Mouse (Mus musculus) liver, embryonic 14.5 days (tissue): ENCODE data around the gene Pbx4. TPM values are rescaled to one million over a fixed set of nuclear protein-coding genes. Genes with fewer than 3 reads are reported as not detected.

ENCODE experiments used
- ATAC-seq: fragments of 200-750 bp; cut with Nextera tagmentation; 2 replicates; pipeline ENCODE4 v1.8.0; 2017; ENCODE audit warnings: moderate number of reproducible peaks, mild to moderate bottlenecking, moderate library complexity; ENCODE audit not compliant: insufficient read depth
- DNase-seq, 3 experiments: peaks; one replicate each; pipeline ENCODE4 v3.0.0-alpha.2; 2012 to 2013; ENCODE audit warnings: low read depth in 3 of 3, low spot score in 3 of 3
- H3K27ac ChIP-seq: fragments of 300-500 bp; sonication (generic); 2 replicates; pipeline ENCODE4 v1.5.1; 2014; ENCODE audit warnings: moderate library complexity, mild to moderate bottlenecking, control low read depth, inconsistent platforms
- H3K27me3 ChIP-seq: fragments of 300-500 bp; sonication (generic); 2 replicates; pipeline ENCODE4 v1.6.1; 2014; ENCODE audit warnings: mild to moderate bottlenecking, low read length, moderate library complexity; ENCODE audit not compliant: control insufficient read depth, insufficient read depth
- H3K36me3 ChIP-seq: fragments of 300-500 bp; sonication (generic); replicated peaks from 2 replicates; pipeline ENCODE4 v1.6.1; 2014; ENCODE audit warnings: low read depth; ENCODE audit not compliant: control insufficient read depth, insufficient read depth
- H3K4me1 ChIP-seq, 2 experiments: fragments of 200-500 bp in 1 of 2; fragments of 300-500 bp in 1 of 2; sonication (generic) in 1 of 2; replicated peaks; 2 replicates each; pipeline ENCODE4 v1.6.1; 2012 to 2014; ENCODE audit warnings: antibody characterized with exemption in 1 of 2, inconsistent platforms in 1 of 2, low read length in 1 of 2; ENCODE audit not compliant: control insufficient read depth in 2 of 2, insufficient read depth in 2 of 2
- H3K4me2 ChIP-seq: fragments of 300-500 bp; sonication (generic); 2 replicates; pipeline ENCODE4 v1.6.1; 2014; ENCODE audit warnings: low read depth, mild to moderate bottlenecking, control low read depth, moderate library complexity
- H3K4me3 ChIP-seq, 2 experiments: fragments of 200-500 bp in 1 of 2; fragments of 300-500 bp in 1 of 2; sonication (generic) in 1 of 2; 2 replicates each; pipeline ENCODE4 v1.5.1; 2012 to 2014; ENCODE audit warnings: low read depth in 2 of 2, low read length in 2 of 2, mild to moderate bottlenecking in 2 of 2, control low read depth in 1 of 2, inconsistent platforms in 1 of 2, moderate library complexity in 1 of 2; ENCODE audit not compliant: insufficient read depth in 1 of 2
- H3K9ac ChIP-seq: fragments of 300-500 bp; sonication (generic); replicated peaks from 2 replicates; pipeline ENCODE4 v1.6.1; 2014; ENCODE audit warnings: mild to moderate bottlenecking, control low read depth, moderate library complexity
- H3K9me3 ChIP-seq: fragments of 300-500 bp; sonication (generic); 2 replicates; pipeline ENCODE4 v1.6.1; 2016; ENCODE audit warnings: low read length, mixed read lengths; ENCODE audit not compliant: control insufficient read depth
- CTCF ChIP-seq: IDR thresholded peaks from 2 replicates; pipeline ENCODE4 v1.5.1; 2016; ENCODE audit warnings: antibody characterized with exemption, low read depth, control low read depth
- EP300 ChIP-seq: IDR thresholded peaks from 2 replicates; pipeline ENCODE4 v1.6.1; 2016; ENCODE audit warnings: antibody characterized with exemption, low read depth
- WGBS: fragments of 180-500 bp; shearing (Covaris S2); extraction: QIAGEN DNeasy Blood & Tissue Kit; methylation state at CpG from one replicate; pipeline ENCODE4 v1.1.7; 2014; ENCODE audit not compliant: insufficient replicate concordance; 5-methylcytosine and 5-hydroxymethylcytosine counted together
- polyA plus RNA-seq, 2 experiments: library from polyadenylated mRNA; depleted of rRNA in 1 of 2; stranded (reverse) in 1 of 2; unstranded in 1 of 2; fragments of >200 nt; fragmentation: Nextera tagmentation in 1 of 2; extraction: Ambion mirVana in 1 of 2; gene quantifications; 2 replicates each; pipeline versions ENCODE4 v1.2.1 to v1.2.3; 2012 to 2014

The Pbx4 gene
- polyA plus RNA-seq, 2 experiments = 1.7 to 2.5 TPM

- TF ChIP-seq EP300 = no peak
- no peak for TF ChIP-seq CTCF
- H3K27ac ChIP-seq = no peak overlapping the region
- no peak for ATAC-seq
Observed at GRCm38 (mm10) chr8:69906260-69906659, 74.0 kb downstream of the Pbx4 start.

GRCm38 (mm10) chr8:69907106-69907505 lies 74.8 kb downstream of the Pbx4 start:
- Histone ChIP-seq H3K4me3 (no peak overlapping the region), H3K36me3 (peaks cover 25% of the 10 kb centered on the region), H3K27ac (no peak overlapping the region), H3K4me1 (peaks cover 4 to 5% of the 10 kb centered on the region in 2 experiments; a peak in 2 of 4 replicates), H3K27me3 (no peaks in the 10 kb centered on the region), H3K9me3 (no peaks in the 10 kb centered on the region), H3K4me2 (no peak overlapping the region), H3K9ac (no peak overlapping the region)
- TF ChIP-seq CTCF (no peak), EP300 (no peak)
- 79% methylated on average over 2 of the region's 2 CpGs for WGBS
- DNase-seq (no peak), ATAC-seq (no peak)

More at GRCm38 (mm10) chr8:69906260-69906659, 74.0 kb downstream of the Pbx4 start:
- Histone ChIP-seq H3K27me3 (no peaks in the 10 kb centered on the region), H3K36me3 (peaks cover 17% of the 10 kb centered on the region), H3K4me2 (no peak overlapping the region), H3K4me1 (peaks cover 4 to 5% of the 10 kb centered on the region in 2 experiments; a peak in 2 of 4 replicates), H3K4me3 (no peak overlapping the region), H3K9me3 (no peaks in the 10 kb centered on the region), H3K9ac (no peak overlapping the region)
- 82% methylated on average over 2 of the region's 2 CpGs for WGBS
- no peak for DNase-seq

- H3K27ac ChIP-seq = no peak overlapping the region
- ATAC-seq = no peak
- no peaks in the 10 kb centered on the region for H3K27me3 ChIP-seq
- DNase-seq = no peak
- no peaks in the 10 kb centered on the region for H3K4me1 ChIP-seq
- H3K9me3 ChIP-seq = no peaks in the 10 kb centered on the region
- no peak overlapping the region for H3K4me2 ChIP-seq
- peaks cover 65% of the 10 kb centered on the region for H3K36me3 ChIP-seq
- H3K9ac ChIP-seq = no peak overlapping the region
- H3K4me3 ChIP-seq = no peak overlapping the region
- TF ChIP-seq EP300 (no peak), CTCF (no peak)
- 86% methylated on average over 13 of the region's 13 CpGs for WGBS
Observed at GRCm38 (mm10) chr8:69911917-69912316, 79.6 kb downstream of the Pbx4 start.

DNA sequence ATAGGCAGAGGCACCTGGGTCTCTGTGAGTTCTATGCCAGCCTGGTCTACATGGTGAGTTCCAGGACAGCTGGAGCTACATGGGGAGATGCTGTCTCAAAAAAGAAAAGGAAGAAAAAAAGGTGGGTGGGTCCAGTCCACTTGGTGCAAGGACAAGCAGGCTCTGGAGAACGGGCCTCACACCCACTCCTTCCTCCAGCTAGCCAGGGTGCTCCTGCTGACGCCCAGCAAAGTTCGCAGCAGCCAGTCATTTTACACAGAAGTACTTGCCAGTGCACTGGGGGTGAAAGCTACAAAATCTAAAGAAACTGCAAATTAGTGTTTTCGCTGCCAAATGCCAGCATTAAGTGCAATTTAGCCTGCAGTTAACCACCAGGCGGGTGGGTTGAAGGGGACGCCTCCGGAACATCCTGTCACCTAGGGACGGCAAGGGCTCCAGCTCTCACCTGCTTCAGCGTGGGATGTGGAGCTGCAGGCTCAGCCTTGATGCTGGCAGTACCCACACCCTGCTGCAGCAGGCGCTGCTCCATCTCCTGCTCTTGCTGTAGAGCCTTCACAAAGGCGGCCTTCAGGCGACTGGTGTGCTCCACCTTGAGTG lies 80.3 kb downstream of the Pbx4 start:
- DNase-seq = no peak
- Histone ChIP-seq H3K27me3 (no peaks in the 10 kb centered on the region), H3K9ac (no peak overlapping the region), H3K4me1 (no peaks in the 10 kb centered on the region), H3K4me3 (no peak overlapping the region), H3K9me3 (no peaks in the 10 kb centered on the region), H3K4me2 (no peak overlapping the region), H3K27ac (no peak overlapping the region), H3K36me3 (peaks cover 72% of the 10 kb centered on the region)
- WGBS = 83% methylated on average over 12 of the region's 12 CpGs
- TF ChIP-seq EP300 (no peak), CTCF (no peak)
- no peak for ATAC-seq

DNA sequence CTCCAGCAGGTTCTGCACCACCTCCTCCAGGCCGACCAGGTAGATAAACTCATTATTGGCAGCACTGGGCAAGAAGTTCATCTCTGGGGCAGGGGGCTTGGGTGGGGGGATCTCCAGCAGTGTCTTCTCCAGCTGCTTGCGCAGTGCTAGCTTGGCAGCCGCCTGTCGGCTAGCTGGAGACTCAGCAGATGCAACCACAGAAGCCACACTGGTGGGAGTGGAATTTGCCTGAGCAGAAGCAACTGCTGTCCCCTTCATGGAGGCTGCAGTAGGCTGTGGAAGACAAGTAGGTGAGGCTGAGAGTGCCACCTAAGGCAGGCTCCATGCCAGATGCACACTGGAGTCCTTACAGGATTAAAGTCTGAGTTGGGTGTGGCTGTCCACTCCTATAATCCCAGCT lies 82.2 kb downstream of the Pbx4 start:
- WGBS = 78% methylated on average over 4 of the region's 4 CpGs
- ATAC-seq = no peak

More for the DNA sequence above, 82.2 kb downstream of the Pbx4 start:
- Histone ChIP-seq H3K27ac (no peak overlapping the region), H3K4me3 (no peak overlapping the region), H3K36me3 (peaks cover 75% of the 10 kb centered on the region), H3K4me1 (peaks cover 5 to 6% of the 10 kb centered on the region in 2 experiments; a peak in 3 of 4 replicates), H3K9me3 (no peaks in the 10 kb centered on the region), H3K4me2 (no peak overlapping the region), H3K9ac (no peak overlapping the region), H3K27me3 (no peaks in the 10 kb centered on the region)
- no peak for DNase-seq
- TF ChIP-seq CTCF (no peak), EP300 (no peak)
